Mouse (Mus musculus) midbrain, embryonic 15.5 days (tissue): ENCODE data around the gene Ppa1. TPM values are rescaled to one million over a fixed set of nuclear protein-coding genes. Genes with fewer than 3 reads are reported as not detected.

ENCODE experiments used
- ATAC-seq: fragments of 200-750 bp; cut with Nextera tagmentation; replicated peaks from 2 replicates; pipeline ENCODE4 v1.8.0; 2017; ENCODE audit warnings: moderate TSS enrichment
- H3K27ac ChIP-seq: fragments of 300-500 bp; sonication (generic); 2 replicates; pipeline ENCODE4 v1.5.1; 2015; ENCODE audit warnings: mild to moderate bottlenecking, inconsistent platforms
- H3K27me3 ChIP-seq: fragments of 300-500 bp; sonication (generic); replicated peaks from 2 replicates; pipeline ENCODE4 v1.6.1; 2015; ENCODE audit warnings: inconsistent platforms
- H3K36me3 ChIP-seq: fragments of 300-500 bp; sonication (generic); replicated peaks from 2 replicates; pipeline ENCODE4 v1.6.1; 2015; ENCODE audit warnings: inconsistent platforms
- H3K4me1 ChIP-seq: fragments of 300-500 bp; sonication (generic); 2 replicates; pipeline ENCODE4 v1.6.1; 2015; ENCODE audit warnings: inconsistent platforms
- H3K4me2 ChIP-seq: fragments of 300-500 bp; sonication (generic); 2 replicates; pipeline ENCODE4 v1.6.1; 2015; ENCODE audit warnings: inconsistent platforms, mild to moderate bottlenecking, moderate library complexity
- H3K4me3 ChIP-seq: fragments of 300-500 bp; sonication (generic); 2 replicates; pipeline ENCODE4 v1.5.1; 2015; ENCODE audit warnings: mild to moderate bottlenecking, inconsistent platforms
- H3K9ac ChIP-seq: fragments of 300-500 bp; sonication (generic); 2 replicates; pipeline ENCODE4 v1.6.1; 2015; ENCODE audit warnings: mild to moderate bottlenecking, inconsistent platforms
- H3K9me3 ChIP-seq: fragments of 300-500 bp; sonication (generic); 2 replicates; pipeline ENCODE4 v1.6.1; 2016; ENCODE audit warnings: inconsistent platforms
- WGBS: fragments of 180-500 bp; shearing (Covaris S2); methylation state at CpG from one replicate; pipeline ENCODE4 v1.1.7; 2015; ENCODE audit warnings: mixed read lengths; 5-methylcytosine and 5-hydroxymethylcytosine counted together
- polyA plus RNA-seq: library from polyadenylated mRNA; unstranded; fragments of >200 nt; fragmentation: Nextera tagmentation; extraction: Ambion mirVana; gene quantifications from 2 replicates; pipeline ENCODE4 v1.2.1, GENCODE M21; 2015

The Ppa1 gene
- polyA plus RNA-seq, 1 experiment from 2014 or later: 209 TPM

GRCm38 (mm10) chr10:61714146-61714545 is 65.8 kb downstream of the Ppa1 start:
- no peak overlapping the region for H3K9ac ChIP-seq
- ATAC-seq: no peak
- WGBS: 92% methylated on average over 4 of the region's 4 CpGs
- H3K27me3 ChIP-seq: 0 out of 2 replicates have a peak, but pooled peaks cover 2% of the 10 kb centered on the region
- no peak overlapping the region for H3K4me2 ChIP-seq
- H3K27ac ChIP-seq: no peak overlapping the region
- H3K36me3 ChIP-seq: no peaks in the 10 kb centered on the region
- H3K9me3 ChIP-seq: no peaks in the 10 kb centered on the region
- H3K4me1 ChIP-seq: peaks cover 4% of the 10 kb centered on the region
- H3K4me3 ChIP-seq: no peak overlapping the region

- Histone ChIP-seq H3K9ac (peak within 1 kb of the TSS; percentile 47), H3K9me3 (no peaks in the 10 kb centered on the region), H3K4me3 (peak within 1 kb of the TSS; percentile 54), H3K27me3 (0 out of 2 replicates have a peak, but pooled peaks cover 2% of the 10 kb centered on the region), H3K27ac (no peak within 1 kb of the TSS), H3K4me1 (peaks cover 4% of the 10 kb centered on the region), H3K4me2 (peak within 1 kb of the TSS; percentile 82), H3K36me3 (no peaks in the 10 kb centered on the region)
- 11% methylated on average over 36 of the region's 36 CpGs for WGBS
- peak; percentile 79 for ATAC-seq
Measured at GRCm38 (mm10) chr10:61714771-61715461, 66.6 kb downstream of the Ppa1 start, which contains the start of gene Aifm2. Aifm2 (plus strand) TSS chr10:61715263.

- H3K4me3 ChIP-seq: peak overlapping the region; percentile 54
- H3K9me3 ChIP-seq: no peaks in the 10 kb centered on the region
- H3K27me3 ChIP-seq: 0 out of 2 replicates have a peak, but pooled peaks cover 2% of the 10 kb centered on the region
- peaks cover 4% of the 10 kb centered on the region for H3K4me1 ChIP-seq
- no peaks in the 10 kb centered on the region for H3K36me3 ChIP-seq
- peak; percentile 54; the same call in 1 of the 2 replicates for ATAC-seq
- peak overlapping the region; percentile 47 for H3K9ac ChIP-seq
- H3K27ac ChIP-seq: no peak overlapping the region
- H3K4me2 ChIP-seq: peak overlapping the region; percentile 82
- WGBS: 3% methylated on average over 11 of the region's 11 CpGs
Measured at GRCm38 (mm10) chr10:61715462-61715837, 67.1 kb downstream of the Ppa1 start.

GRCm38 (mm10) chr10:61715996-61716864 is 67.9 kb downstream of the Ppa1 start:
- Histone ChIP-seq H3K9me3 (no peaks in the 10 kb centered on the region), H3K4me2 (peak overlapping the region; percentile 82), H3K9ac (0 out of 2 replicates have a peak overlapping the region, but pooled peaks have one; percentile 47), H3K36me3 (no peaks in the 10 kb centered on the region), H3K27me3 (0 out of 2 replicates have a peak, but pooled peaks cover 2% of the 10 kb centered on the region), H3K4me1 (peaks cover 4% of the 10 kb centered on the region), H3K4me3 (peak overlapping the region; percentile 54; the same call in 1 of the 2 replicates), H3K27ac (no peak overlapping the region)
- no peak for ATAC-seq
- WGBS: 76% methylated on average over 7 of the region's 7 CpGs

- Histone ChIP-seq H3K27me3 (0 out of 2 replicates have a peak, but pooled peaks cover 2% of the 10 kb centered on the region), H3K9ac (no peak overlapping the region), H3K4me2 (no peak overlapping the region), H3K4me3 (no peak overlapping the region), H3K36me3 (no peaks in the 10 kb centered on the region), H3K4me1 (peaks cover 4% of the 10 kb centered on the region), H3K9me3 (no peaks in the 10 kb centered on the region), H3K27ac (no peak overlapping the region)
- ATAC-seq: no peak
- 91% methylated on average over 12 of the region's 12 CpGs for WGBS
Measured at GRCm38 (mm10) chr10:61717406-61718296, 69.3 kb downstream of the Ppa1 start.

- no peaks in the 10 kb centered on the region for H3K36me3 ChIP-seq
- H3K27me3 ChIP-seq: no peaks in the 10 kb centered on the region
- H3K4me3 ChIP-seq: no peak overlapping the region
- peaks cover 3% of the 10 kb centered on the region for H3K4me1 ChIP-seq
- no peak overlapping the region for H3K4me2 ChIP-seq
- no peak for ATAC-seq
- no peak overlapping the region for H3K27ac ChIP-seq
- no peaks in the 10 kb centered on the region for H3K9me3 ChIP-seq
- H3K9ac ChIP-seq: no peak overlapping the region
- WGBS: 89% methylated on average over 7 of the region's 7 CpGs
Measured at GRCm38 (mm10) chr10:61720331-61720730, 72.0 kb downstream of the Ppa1 start.

GRCm38 (mm10) chr10:61722215-61722614 is 73.9 kb downstream of the Ppa1 start:
- Histone ChIP-seq H3K9ac (no peak overlapping the region), H3K4me3 (no peak overlapping the region), H3K4me2 (no peak overlapping the region), H3K4me1 (no peaks in the 10 kb centered on the region), H3K27ac (no peak overlapping the region), H3K27me3 (no peaks in the 10 kb centered on the region), H3K9me3 (no peaks in the 10 kb centered on the region), H3K36me3 (no peaks in the 10 kb centered on the region)
- WGBS: 92% methylated on average over 3 of the region's 3 CpGs
- no peak for ATAC-seq

- Histone ChIP-seq H3K9me3 (no peaks in the 10 kb centered on the region), H3K27ac (no peak overlapping the region), H3K36me3 (no peaks in the 10 kb centered on the region), H3K9ac (no peak overlapping the region), H3K27me3 (no peaks in the 10 kb centered on the region), H3K4me3 (no peak overlapping the region), H3K4me1 (no peaks in the 10 kb centered on the region), H3K4me2 (no peak overlapping the region)
- 66% methylated on average over 6 of the region's 6 CpGs for WGBS
- no peak for ATAC-seq
Measured at GRCm38 (mm10) chr10:61723271-61723670, 74.9 kb downstream of the Ppa1 start.

Other genes with a start within 250 kb of the Ppa1 start
- 0.10 and 0.28 TPM in 2 replicates for gene Nodal, start 230.6 kb upstream of the Ppa1 start, polyA plus RNA-seq
- 65.8 and 71.3 TPM in 2 replicates for gene Eif4ebp2, start 195.9 kb upstream of the Ppa1 start, polyA plus RNA-seq
- 18.1 TPM in 2 replicates for gene Lrrc20, start 172.8 kb upstream of the Ppa1 start, polyA plus RNA-seq
- gene Npffr1, start 53.1 kb upstream of the Ppa1 start, polyA plus RNA-seq: 2.3 and 2.4 TPM in 2 replicates
- gene Sar1a, start 31.7 kb downstream of the Ppa1 start, polyA plus RNA-seq: 199 and 206 TPM in 2 replicates
- gene Tysnd1, start 47.0 kb downstream of the Ppa1 start, polyA plus RNA-seq: 31.1 and 32.9 TPM in 2 replicates
- gene Aifm2, start 66.7 kb downstream of the Ppa1 start, polyA plus RNA-seq: 12.0 and 14.0 TPM in 2 replicates
- 307 and 327 TPM in 2 replicates for gene H2afy2, start 135.6 kb downstream of the Ppa1 start, polyA plus RNA-seq